Mouse (Mus musculus): ENCODE measurements around the gene Sesn3. TPM values are rescaled to one million over a fixed set of nuclear protein-coding genes. Genes with fewer than 3 reads are reported as not detected.

The Sesn3 gene
- polyA plus RNA-seq, 1 experiment from 2014 or later = 16.9 TPM

- H3K4me2 ChIP-seq (replicated peaks; ENCODE audit: low read depth, low read length) = peak within 1 kb of the TSS; percentile 96
- peak; percentile 58 for ATAC-seq (ENCODE audit: low FRiP score, low TSS enrichment)
- peaks cover 17% of the 10 kb centered on the region for H3K4me1 ChIP-seq (ENCODE audit: insufficient read depth, low read length)
- no peaks in the 10 kb centered on the region for H3K9me3 ChIP-seq (ENCODE audit: low read length)
- peak within 1 kb of the TSS; percentile 70 for H3K27ac ChIP-seq (ENCODE audit: low read length)
- 3% methylated on average over 8 of the region's 8 CpGs for WGBS
- no peaks in the 10 kb centered on the region for H3K27me3 ChIP-seq (ENCODE audit: insufficient read depth, low read length)
- peak within 1 kb of the TSS; percentile 75 for H3K4me3 ChIP-seq (ENCODE audit: low read length)
- H3K36me3 ChIP-seq (ENCODE audit: insufficient read depth, low read length) = no peaks in the 10 kb centered on the region
- H3K9ac ChIP-seq (replicated peaks; ENCODE audit: low read length) = peak within 1 kb of the TSS; percentile 78
These were observed 106.6 kb downstream of the Sesn3 start, which contains the start of gene Endod1 for GRCm38 (mm10) chr9:14381353-14382055. Gene Endod1, minus strand, starts transcription at chr9:14381507.

- Histone ChIP-seq H3K4me3 (ENCODE audit: low read length) (no peak overlapping the region), H3K27ac (ENCODE audit: low read length) (no peak overlapping the region), H3K4me2 (replicated peaks; ENCODE audit: low read depth, low read length) (no peak overlapping the region), H3K36me3 (ENCODE audit: insufficient read depth, low read length) (no peaks in the 10 kb centered on the region), H3K27me3 (ENCODE audit: insufficient read depth, low read length) (no peaks in the 10 kb centered on the region), H3K9ac (replicated peaks; ENCODE audit: low read length) (no peak overlapping the region), H3K4me1 (ENCODE audit: insufficient read depth, low read length) (peaks cover 17% of the 10 kb centered on the region), H3K9me3 (ENCODE audit: low read length) (no peaks in the 10 kb centered on the region)
- WGBS = 83% methylated on average over 5 of the region's 5 CpGs
- no peak for ATAC-seq (ENCODE audit: low FRiP score, low TSS enrichment)
These were observed 107.5 kb downstream of the Sesn3 start for GRCm38 (mm10) chr9:14382256-14382791.

Other genes with a start within 250 kb of the Sesn3 start
- gene Endod1, start 106.4 kb downstream of the Sesn3 start, polyA plus RNA-seq (2015; fragmentation: Nextera tagmentation; extraction: Ambion mirVana) = 15.6 and 17.8 TPM in 2 replicates
- gene Kdm4d, start 225.4 kb downstream of the Sesn3 start, polyA plus RNA-seq (2015; fragmentation: Nextera tagmentation; extraction: Ambion mirVana) = 0.47 and 0.55 TPM in 2 replicates
- 153 TPM in 2 replicates for gene Cwc15, start 225.6 kb downstream of the Sesn3 start, polyA plus RNA-seq (2015; fragmentation: Nextera tagmentation; extraction: Ambion mirVana)

Data from kidney, embryonic 16.5 days (tissue).